In the genomic region with DNA sequence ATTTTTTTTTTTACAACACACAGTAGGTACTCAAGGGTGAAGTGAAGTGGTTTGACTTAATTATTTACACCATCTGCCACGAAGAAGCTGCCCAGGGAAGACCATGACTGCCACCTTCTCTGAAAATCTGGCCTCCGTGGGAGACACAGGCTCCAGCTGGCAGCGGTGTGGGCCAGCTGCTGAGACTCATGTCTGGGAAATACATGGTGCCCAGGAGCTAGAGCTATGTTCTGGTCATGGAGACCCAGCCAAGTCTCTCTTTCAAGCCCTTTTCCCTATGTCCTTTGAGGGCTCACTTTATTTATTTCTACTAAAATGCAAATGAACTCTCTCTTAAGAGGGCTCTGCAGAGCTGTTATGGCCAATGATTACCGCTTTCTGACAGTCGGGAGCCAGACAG, we compare ENCODE assay signal across 17 mouse cellular contexts. TPM values are rescaled to one million over a fixed set of nuclear protein-coding genes. Genes with fewer than 3 reads are reported as not detected.
DNase-seq lines count a peak whose midpoint lies in the region; ATAC-seq and TF ChIP-seq lines count a peak whose summit lies in the region.
"Had no signal": no experiment of that assay in that cellular context is flagged by ENCODE, and none has a peak within 500 bp of the region (broad histone marks: within the 10 kb centered on the region; RNA-seq: fewer than 3 reads in every experiment).

No protein-coding gene starts in this region.

- H3K4me3 ChIP-seq in forebrain, embryonic 14.5 days (ENCODE audit: low read depth, low read length), result no peak overlapping the region
- no peak overlapping the region for H3K4me3 ChIP-seq in forebrain, embryonic 10.5 days
- H3K4me3 ChIP-seq in forebrain, embryonic 16.5 days (replicated peaks; ENCODE audit: low read length), result no peak overlapping the region
- H3K4me3 ChIP-seq in midbrain, postnatal 0 days (ENCODE audit: low read depth, low read length), result no peak overlapping the region
- no peak overlapping the region for H3K4me3 ChIP-seq in thymus, adult 2 months (ENCODE audit: control insufficient read depth, insufficient read depth, low read length)

- intact Hi-C loops in left cerebral cortex, postnatal 4 days (cut with DNase I), result no loop called here
- intact Hi-C loops in left cerebral cortex, postnatal 10 days (cut with DNase I), result no loop called here

- 65% methylated on average over 5 of the region's 5 CpGs for WGBS in forebrain, embryonic 14.5 days
- 85% methylated on average over 5 of the region's 5 CpGs for WGBS in forebrain, embryonic 10.5 days
- 41% methylated on average over 5 of the region's 5 CpGs for WGBS in forebrain, embryonic 16.5 days
- WGBS in midbrain, postnatal 0 days, result 47% methylated on average over 5 of the region's 5 CpGs
- 90% methylated on average over 5 of the region's 5 CpGs for WGBS in thymus, adult 2 months

- no peak overlapping the region for H3K4me2 ChIP-seq in forebrain, embryonic 14.5 days (ENCODE audit: low read length)
- H3K4me2 ChIP-seq in forebrain, embryonic 16.5 days (ENCODE audit: low read length), result no peak overlapping the region
- H3K4me2 ChIP-seq in midbrain, postnatal 0 days (ENCODE audit: low read depth, low read length, poor library complexity, severe bottlenecking), result no peak overlapping the region
- H3K4me2 ChIP-seq: heart, embryonic 11.5 days had no signal

- peaks cover 4% of the 10 kb centered on the region; the same call in 1 of the 2 replicates for H3K4me1 ChIP-seq in forebrain, embryonic 14.5 days (ENCODE audit: control insufficient read depth, insufficient read depth, low read length)
- H3K4me1 ChIP-seq in forebrain, embryonic 10.5 days, result peaks cover 7% of the 10 kb centered on the region; the same call in 1 of the 2 replicates
- peaks cover 5% of the 10 kb centered on the region for H3K4me1 ChIP-seq in forebrain, embryonic 16.5 days (replicated peaks; ENCODE audit: control insufficient read depth, insufficient read depth, low read length)
- H3K4me1 ChIP-seq in midbrain, postnatal 0 days (ENCODE audit: insufficient read depth, low read length), result peaks cover under 1% of the 10 kb centered on the region; the same call in 1 of the 2 replicates
- no peaks in the 10 kb centered on the region for H3K4me1 ChIP-seq in thymus, adult 2 months (replicated peaks; ENCODE audit: control insufficient read depth, insufficient read depth, low read length)

- H3K36me3 ChIP-seq in forebrain, embryonic 14.5 days (ENCODE audit: control insufficient read depth, insufficient read depth, low read length), result peaks cover 15% of the 10 kb centered on the region
- no peaks in the 10 kb centered on the region; the same call in 1 of the 2 replicates for H3K36me3 ChIP-seq in forebrain, embryonic 10.5 days (replicated peaks)
- no peaks in the 10 kb centered on the region for H3K36me3 ChIP-seq in forebrain, embryonic 16.5 days (ENCODE audit: control insufficient read depth, insufficient read depth)
- peaks cover 16% of the 10 kb centered on the region for H3K36me3 ChIP-seq in midbrain, postnatal 0 days (ENCODE audit: insufficient read depth, low read length)
- no peaks in the 10 kb centered on the region for H3K36me3 ChIP-seq in thymus, adult 2 months (ENCODE audit: control insufficient read depth, insufficient read depth, low read length)

- H3K9ac ChIP-seq in forebrain, embryonic 14.5 days (ENCODE audit: low read length), result no peak overlapping the region
- H3K9ac ChIP-seq in forebrain, embryonic 16.5 days (replicated peaks; ENCODE audit: low read depth, low read length), result no peak overlapping the region
- H3K9ac ChIP-seq in midbrain, postnatal 0 days (replicated peaks; ENCODE audit: low read length, poor library complexity, severe bottlenecking), result no peak overlapping the region

- peak overlapping the region; percentile 63; the same call in 1 of the 2 replicates for H3K27ac ChIP-seq in forebrain, embryonic 14.5 days (ENCODE audit: low read depth, low read length)
- H3K27ac ChIP-seq in forebrain, embryonic 10.5 days, result no peak overlapping the region
- peak overlapping the region; percentile 2; the same call in 1 of the 2 replicates for H3K27ac ChIP-seq in forebrain, embryonic 16.5 days (ENCODE audit: low read length)
- H3K27ac ChIP-seq in midbrain, postnatal 0 days (ENCODE audit: low read depth, low read length), result peak overlapping the region; percentile 51; the same call in 1 of the 2 replicates
- H3K27ac ChIP-seq in thymus, adult 2 months (ENCODE audit: control insufficient read depth, insufficient read depth, low read length), result no peak overlapping the region
- H3K27ac ChIP-seq: kidney, postnatal 0 days had no signal

- no peak for TF ChIP-seq CTCF in midbrain, postnatal 0 days (IDR thresholded peaks at IDR 0.05)
- no peak for TF ChIP-seq CTCF in thymus, adult 2 months (IDR thresholded peaks at IDR 0.05; ENCODE audit: borderline replicate concordance, control insufficient read depth, extremely low read depth, insufficient read depth, low read length, poor library complexity)

- ATAC-seq in forebrain, embryonic 14.5 days, result no peak
- ATAC-seq in forebrain, embryonic 16.5 days, result peak; percentile 72
- ATAC-seq in midbrain, postnatal 0 days (ENCODE audit: low FRiP score), result no peak
- ATAC-seq: lung, postnatal 0 days had no signal

- peak; percentile 22 for DNase-seq in forebrain, embryonic 14.5 days (ENCODE audit: low spot score)
- DNase-seq in forebrain, embryonic 10.5 days (ENCODE audit: extremely low spot score, low spot score), result no peak
- DNase-seq in left cerebral cortex, postnatal 4 days, result peak; percentile 80
- DNase-seq in left cerebral cortex, postnatal 10 days (ENCODE audit: extremely low spot score in 1 of 2, low spot score in 2 of 2), result no peak
- DNase-seq in midbrain, postnatal 0 days (ENCODE audit: low spot score), result peak; percentile 77
- no peak for DNase-seq in thymus, adult 2 months
- DNase-seq: adrenal gland, postnatal 36 days; B cell, adult 2 months; embryo, embryonic 11 days; heart, postnatal 10 days; kidney, adult 18-20 months; liver; right cerebral cortex, postnatal 25 days had no signal

- H3K9me3 ChIP-seq in forebrain, embryonic 14.5 days (replicated peaks; ENCODE audit: control insufficient read depth, low read length), result no peaks in the 10 kb centered on the region
- H3K9me3 ChIP-seq in forebrain, embryonic 10.5 days, result no peaks in the 10 kb centered on the region
- H3K9me3 ChIP-seq in forebrain, embryonic 16.5 days (ENCODE audit: control insufficient read depth, low read length), result no peaks in the 10 kb centered on the region
- no peaks in the 10 kb centered on the region for H3K9me3 ChIP-seq in midbrain, postnatal 0 days (ENCODE audit: low read length)

- TF ChIP-seq POLR2A in thymus, adult 2 months (IDR thresholded peaks at IDR 0.05; ENCODE audit: control insufficient read depth, extremely low read depth, insufficient read depth, low read length, poor library complexity), result no peak

- H3K27me3 ChIP-seq in forebrain, embryonic 14.5 days (replicated peaks; ENCODE audit: control insufficient read depth, insufficient read depth, low read length), result no peaks in the 10 kb centered on the region
- H3K27me3 ChIP-seq in forebrain, embryonic 10.5 days (ENCODE audit: poor library complexity, severe bottlenecking), result no peaks in the 10 kb centered on the region
- no peaks in the 10 kb centered on the region for H3K27me3 ChIP-seq in forebrain, embryonic 16.5 days (replicated peaks; ENCODE audit: control insufficient read depth, insufficient read depth, low read length)
- H3K27me3 ChIP-seq in midbrain, postnatal 0 days (ENCODE audit: insufficient read depth, low read length), result no peaks in the 10 kb centered on the region
- H3K27me3 ChIP-seq in thymus, adult 2 months (ENCODE audit: control insufficient read depth, insufficient read depth, low read length), result no peaks in the 10 kb centered on the region

RNA-seq across cellular contexts. Expression of a gene that starts 41.7 kb away (rescaled TPM):
- 32.5 and 40.5 TPM in 2 replicates for polyA plus RNA-seq in forebrain, embryonic 14.5 days (2014; fragmentation: Nextera tagmentation; extraction: Ambion mirVana)
- 8.3 and 9.1 TPM in 2 replicates for polyA plus RNA-seq in forebrain, embryonic 10.5 days (2016; fragmentation: Nextera tagmentation; extraction: Ambion mirVana)
- total RNA-seq in left cerebral cortex, postnatal 4 days (2021), result 100 to 1,000 TPM; 331 to 380 TPM
- 100 to 1,000 TPM; 623 to 633 TPM for total RNA-seq in left cerebral cortex, postnatal 10 days (2021)
- 63.6 and 77.9 TPM in 2 replicates for polyA plus RNA-seq in forebrain, embryonic 16.5 days (2015; fragmentation: Nextera tagmentation; extraction: Ambion mirVana)
- total RNA-seq in midbrain, postnatal 0 days (2014; rRNA removed), result 228 and 249 TPM in 2 replicates
- polyA plus RNA-seq in midbrain, postnatal 0 days (2015; fragmentation: Nextera tagmentation; extraction: Ambion mirVana), result 157 and 162 TPM in 2 replicates
- polyA plus RNA-seq in thymus, adult 2 months (2012; rRNA removed), result 4.7 and 8.1 TPM in 2 replicates

RNA-seq across cellular contexts. Expression of a gene that starts 48.7 kb away (rescaled TPM):
- 55.8 and 61.7 TPM in 2 replicates for polyA plus RNA-seq in forebrain, embryonic 14.5 days (2014; fragmentation: Nextera tagmentation; extraction: Ambion mirVana)
- 62.1 and 66.9 TPM in 2 replicates for polyA plus RNA-seq in forebrain, embryonic 10.5 days (2016; fragmentation: Nextera tagmentation; extraction: Ambion mirVana)
- total RNA-seq in left cerebral cortex, postnatal 4 days (2021), result 10 to 100 TPM; 21.8 to 24.4 TPM
- 10 to 100 TPM; 20.9 to 22.4 TPM for total RNA-seq in left cerebral cortex, postnatal 10 days (2021)
- polyA plus RNA-seq in forebrain, embryonic 16.5 days (2015; fragmentation: Nextera tagmentation; extraction: Ambion mirVana), result 52.5 and 55.9 TPM in 2 replicates
- total RNA-seq in midbrain, postnatal 0 days (2014; rRNA removed), result 50.7 and 52.5 TPM in 2 replicates
- polyA plus RNA-seq in midbrain, postnatal 0 days (2015; fragmentation: Nextera tagmentation; extraction: Ambion mirVana), result 44.5 and 49.7 TPM in 2 replicates
- 47.4 and 51.3 TPM in 2 replicates for polyA plus RNA-seq in thymus, adult 2 months (2012; rRNA removed)

Comparison
In these comparisons a context has a peak if more than half of its experiments do, and no peak if none do; other contexts are left out.
1. DNase-seq: peak in forebrain, embryonic 14.5 days (single experiment), left cerebral cortex, postnatal 4 days (single experiment) and midbrain, postnatal 0 days (single experiment); none in forebrain, embryonic 10.5 days (single experiment), left cerebral cortex, postnatal 10 days (0 of 2) and thymus, adult 2 months (single experiment).
2. H3K27ac ChIP-seq: peak in forebrain, embryonic 14.5 days (single experiment), forebrain, embryonic 16.5 days (single experiment) and midbrain, postnatal 0 days (single experiment); none in forebrain, embryonic 10.5 days (single experiment) and thymus, adult 2 months (single experiment).